Mouse (Mus musculus) adrenal gland, postnatal 14 days (tissue): Measurements from ENCODE around the gene Trio. TPM values are rescaled to one million over a fixed set of nuclear protein-coding genes. Genes with fewer than 3 reads are reported as not detected.
A peak's percentile ranks its signal among the peaks of the same experiment; 100 is the strongest.

Experiments
- DNase-seq: peaks from one replicate; pipeline ENCODE4 v3.0.0; 2021; ENCODE audit warnings: mixed read lengths
- total RNA-seq: library from RNA; stranded (reverse); gene quantifications from 2 replicates; pipeline ENCODE4 v1.2.3, GENCODE M21; 2021

Trio gene
- total RNA-seq, 1 experiment from 2014 or later, result 59.0 TPM

- DNase-seq, result no peak
Measured at GRCm38 (mm10) chr15:28037651-28038050, 12.0 kb upstream of the Trio start.

- no peak for DNase-seq
Measured at GRCm38 (mm10) chr15:28035601-28036000, 10.0 kb upstream of the Trio start.

GRCm38 (mm10) chr15:28034636-28035035 lies 9.0 kb upstream of the Trio start:
- no peak for DNase-seq

GRCm38 (mm10) chr15:28029371-28029770 lies 3.7 kb upstream of the Trio start:
- no peak for DNase-seq

GRCm38 (mm10) chr15:28028542-28028941 lies 2.9 kb upstream of the Trio start:
- no peak for DNase-seq

GRCm38 (mm10) chr15:28026167-28026481 lies 476 bp upstream of the Trio start:
- DNase-seq, result no peak

- DNase-seq, result peak; percentile 72
Measured at GRCm38 (mm10) chr15:28024965-28025338, 696 bp downstream of the Trio start.

GRCm38 (mm10) chr15:28024031-28024964 lies 1.4 kb downstream of the Trio start:
- DNase-seq, result peak; percentile 90

GRCm38 (mm10) chr15:28021591-28022209 lies 3.9 kb downstream of the Trio start:
- peak; percentile 67 for DNase-seq

- no peak for DNase-seq
Measured at GRCm38 (mm10) chr15:28019393-28020070, 6.1 kb downstream of the Trio start.

- no peak for DNase-seq
Measured at GRCm38 (mm10) chr15:28007516-28007915, 18.1 kb downstream of the Trio start.

GRCm38 (mm10) chr15:28004192-28004767 lies 21.4 kb downstream of the Trio start:
- no peak for DNase-seq

- DNase-seq, result no peak
Measured at GRCm38 (mm10) chr15:28002515-28002914, 23.1 kb downstream of the Trio start.

- peak; percentile 35 for DNase-seq
Measured at GRCm38 (mm10) chr15:28001299-28001698, 24.3 kb downstream of the Trio start.

- no peak for DNase-seq
Measured at GRCm38 (mm10) chr15:27998621-27999359, 26.9 kb downstream of the Trio start.

- no peak for DNase-seq
Measured at GRCm38 (mm10) chr15:27997917-27998316, 27.7 kb downstream of the Trio start.

- peak; percentile 42 for DNase-seq
Measured at GRCm38 (mm10) chr15:27997391-27997841, 28.2 kb downstream of the Trio start.

GRCm38 (mm10) chr15:27996750-27997149 lies 28.9 kb downstream of the Trio start:
- DNase-seq, result no peak

- no peak for DNase-seq
Measured at GRCm38 (mm10) chr15:27995421-27995820, 30.2 kb downstream of the Trio start.

- no peak for DNase-seq
Measured at GRCm38 (mm10) chr15:27994870-27995269, 30.8 kb downstream of the Trio start.

- no peak for DNase-seq
Measured at GRCm38 (mm10) chr15:27993528-27993927, 32.1 kb downstream of the Trio start.

GRCm38 (mm10) chr15:27992596-27992995 lies 33.1 kb downstream of the Trio start:
- DNase-seq, result no peak
